Mouse (Mus musculus) thymus, postnatal 36 days (tissue): ENCODE measurements around the gene Timp3.

Experiments used
- DNase-seq, 2 experiments: peaks; one replicate each; pipeline ENCODE4 v3.0.0; 2022; ENCODE audit warnings: mixed read lengths in 2 of 2

Gene Timp3

DNA sequence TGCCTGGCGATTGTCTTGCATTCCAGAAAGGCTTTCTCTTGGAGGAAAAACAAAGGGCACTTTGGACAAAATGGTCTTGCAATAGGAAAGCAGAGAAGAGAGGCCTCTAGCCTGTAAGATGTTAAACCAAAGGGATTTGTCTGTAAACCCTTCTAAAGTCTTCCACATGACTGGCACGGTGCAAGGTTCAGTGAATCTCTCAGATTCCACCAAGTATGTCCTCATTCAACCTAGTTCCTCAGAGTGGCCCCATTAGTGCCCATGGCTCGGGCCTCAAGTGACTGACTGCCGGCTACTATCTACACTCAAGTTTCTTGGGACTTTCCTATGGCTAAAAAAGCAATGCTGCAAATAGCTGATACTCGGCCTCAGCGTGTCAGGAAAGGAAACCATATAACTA lies 1.8 kb upstream of the Timp3 start:
- DNase-seq, result no peak

DNA sequence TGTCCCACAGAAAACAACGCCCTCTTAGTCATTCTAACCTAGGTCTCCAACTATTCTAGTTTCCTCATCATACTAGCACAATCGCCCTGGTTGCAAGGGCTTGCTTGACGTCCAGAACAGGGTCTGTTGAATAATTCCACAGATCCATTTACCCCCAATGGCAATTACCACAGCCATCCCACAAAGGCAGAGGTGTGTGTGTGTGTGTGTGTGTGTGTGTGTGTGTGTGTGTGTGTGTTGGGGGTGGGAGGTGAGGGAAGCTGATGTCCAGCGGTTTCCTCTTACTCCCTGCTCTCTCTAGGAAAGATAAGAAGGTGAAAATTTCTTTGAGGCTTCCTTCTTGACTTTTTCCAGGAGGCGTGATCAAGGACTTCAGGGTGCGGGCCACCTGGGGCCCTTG lies 377 bp upstream of the Timp3 start:
- DNase-seq, result no peak

- DNase-seq, result no peak
Observed at GRCm38 (mm10) chr10:86301117-86301490, 932 bp downstream of the Timp3 start.

GRCm38 (mm10) chr10:86301593-86302317 lies 1.6 kb downstream of the Timp3 start:
- no peak for DNase-seq

DNA sequence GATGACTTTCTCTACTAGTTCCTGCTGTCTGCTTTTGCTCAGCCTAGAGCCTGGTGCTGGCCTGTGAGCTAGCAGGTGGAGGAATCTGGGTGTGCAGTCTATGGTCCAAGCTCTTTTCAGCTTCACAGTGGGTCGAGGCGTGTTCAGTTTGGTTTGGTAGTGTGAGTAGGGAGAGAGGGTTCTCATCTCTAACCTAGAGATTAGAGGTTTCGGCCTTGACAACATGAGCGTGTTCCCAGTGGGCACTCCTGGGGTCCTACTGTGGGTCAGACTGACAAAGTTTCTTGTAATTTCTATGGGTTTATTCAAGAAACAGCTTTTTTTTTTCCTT lies 2.1 kb downstream of the Timp3 start:
- DNase-seq, result no peak

DNA sequence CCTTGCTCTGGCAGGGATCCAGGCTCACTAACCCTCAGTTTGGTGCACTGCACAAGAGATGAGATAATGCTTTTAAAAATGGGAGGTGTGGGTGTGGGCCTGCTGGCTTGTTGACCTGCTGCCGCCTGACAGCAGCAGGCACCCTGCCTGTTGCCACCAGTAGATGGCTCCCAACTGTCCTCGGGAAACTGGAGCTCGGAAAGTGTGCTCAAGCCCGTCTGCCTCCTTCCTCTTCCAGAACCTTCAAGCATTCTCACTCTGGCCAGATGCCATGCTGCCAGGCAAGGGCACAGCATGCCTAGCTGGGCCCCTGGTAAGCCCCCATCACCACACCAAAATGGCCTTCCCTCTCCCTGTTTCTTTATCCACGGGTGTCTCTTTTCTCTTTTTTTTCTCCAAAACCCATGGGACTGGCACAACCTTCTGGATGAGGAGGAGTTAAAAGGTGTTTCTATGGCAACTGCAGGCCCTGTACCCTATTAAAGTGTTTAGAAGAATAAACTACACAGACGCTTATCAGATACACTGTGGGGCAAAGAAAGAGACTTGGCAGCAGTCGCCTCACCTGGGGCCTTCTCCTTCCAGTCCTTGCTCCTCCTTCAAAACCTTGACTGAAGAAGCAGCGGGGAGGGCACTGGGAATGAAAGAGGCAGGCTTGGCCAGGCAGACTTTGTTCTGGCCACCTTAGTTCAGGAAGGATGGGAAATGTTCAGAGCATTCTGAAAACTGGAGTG lies 2.8 kb downstream of the Timp3 start:
- DNase-seq, result peak; percentile 12 to 14

- no peak for DNase-seq
Observed at GRCm38 (mm10) chr10:86303495-86303876, 3.3 kb downstream of the Timp3 start.

DNA sequence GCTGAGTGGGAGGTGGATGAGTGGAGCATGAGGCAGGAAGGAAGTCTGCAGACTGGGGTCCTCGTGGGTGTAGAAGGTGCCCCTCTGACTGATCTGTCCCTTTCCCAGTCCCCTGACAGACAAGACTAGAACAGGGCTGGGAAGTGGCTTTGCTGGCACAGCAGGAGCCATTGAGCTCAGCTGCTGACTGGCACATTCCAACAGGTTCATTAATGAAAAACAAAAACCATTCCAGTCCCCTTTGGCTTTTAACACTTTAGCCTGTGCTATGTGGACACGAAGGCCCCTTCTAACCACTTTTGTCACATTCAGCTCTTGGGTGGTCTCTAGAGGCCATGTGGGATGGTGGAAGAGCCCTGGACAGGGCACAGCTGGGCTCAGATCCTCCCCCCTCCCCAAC lies 4.4 kb downstream of the Timp3 start:
- DNase-seq, result no peak

- DNase-seq, result no peak
Observed at GRCm38 (mm10) chr10:86307235-86307634, 7.1 kb downstream of the Timp3 start.

DNA sequence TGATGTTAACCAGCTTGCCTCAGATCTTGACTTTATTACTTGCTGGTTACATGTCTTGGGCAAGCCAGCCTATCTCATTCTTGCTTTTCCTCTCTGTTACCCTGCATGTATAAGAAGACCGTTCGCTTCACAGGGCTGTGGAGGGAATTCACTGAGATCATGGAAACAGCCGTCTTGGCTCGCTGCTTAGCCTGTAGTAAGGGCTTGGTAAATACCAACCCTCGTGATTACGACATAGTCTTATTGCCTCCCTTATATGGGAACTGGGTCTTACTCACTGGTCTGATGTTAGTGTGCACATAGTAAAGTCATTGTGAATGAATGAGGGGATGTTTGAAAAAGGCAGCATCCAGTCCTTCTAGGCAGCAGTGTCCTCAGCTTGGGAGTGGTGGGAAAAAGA lies 10.4 kb downstream of the Timp3 start:
- no peak for DNase-seq

DNA sequence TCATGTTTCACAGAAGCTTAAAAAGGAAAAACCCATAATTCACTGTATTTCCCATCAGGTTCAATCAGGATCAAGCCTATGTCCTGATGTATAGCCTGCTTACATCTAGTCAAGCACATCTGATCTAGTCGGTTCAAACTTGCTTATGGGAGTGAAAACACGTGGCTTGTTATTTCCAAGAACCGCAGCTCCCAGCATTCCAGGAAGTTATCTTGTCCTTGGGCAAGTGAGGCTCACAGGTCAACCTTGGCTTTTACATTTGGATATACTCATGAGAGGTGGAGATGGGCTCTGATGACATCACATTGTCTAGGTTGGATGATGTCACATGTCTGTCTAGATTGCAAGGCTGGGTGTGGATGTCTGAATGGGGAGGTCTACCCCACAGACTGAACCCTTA lies 12.8 kb downstream of the Timp3 start:
- DNase-seq, result no peak

GRCm38 (mm10) chr10:86313448-86313847 lies 13.3 kb downstream of the Timp3 start:
- DNase-seq, result no peak

GRCm38 (mm10) chr10:86315513-86315912 lies 15.3 kb downstream of the Timp3 start:
- DNase-seq, result no peak

GRCm38 (mm10) chr10:86317633-86318032 lies 17.5 kb downstream of the Timp3 start:
- DNase-seq, result no peak

DNA sequence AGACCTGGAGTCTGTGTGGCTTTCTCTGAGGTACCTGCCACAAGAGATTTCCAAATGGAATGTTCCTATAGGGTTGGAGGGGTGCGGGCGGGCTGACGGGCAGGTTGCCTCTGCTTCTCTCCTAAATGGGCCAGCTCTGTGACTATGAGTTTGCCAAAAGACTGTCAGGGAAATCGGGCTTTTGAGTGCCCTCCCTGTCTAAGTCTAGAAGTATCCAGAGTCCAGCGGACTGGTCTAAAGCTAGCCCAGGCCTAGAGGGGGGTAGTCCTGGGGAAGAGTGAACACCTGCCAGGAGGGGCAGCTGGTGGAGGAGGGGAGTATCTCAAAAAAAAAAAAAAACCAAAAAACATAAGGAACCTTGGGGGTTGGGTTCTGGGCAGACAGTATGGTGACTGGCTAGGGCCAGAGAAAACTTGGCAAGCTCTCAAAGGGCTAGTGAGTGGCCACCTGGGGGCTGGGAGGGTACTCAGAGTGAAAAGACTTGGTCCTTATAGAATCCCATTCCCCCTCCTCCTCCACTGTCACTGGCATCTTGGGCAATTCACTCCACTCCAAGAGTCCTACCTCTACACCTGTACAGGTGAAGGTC lies 18.5 kb downstream of the Timp3 start:
- no peak for DNase-seq

DNA sequence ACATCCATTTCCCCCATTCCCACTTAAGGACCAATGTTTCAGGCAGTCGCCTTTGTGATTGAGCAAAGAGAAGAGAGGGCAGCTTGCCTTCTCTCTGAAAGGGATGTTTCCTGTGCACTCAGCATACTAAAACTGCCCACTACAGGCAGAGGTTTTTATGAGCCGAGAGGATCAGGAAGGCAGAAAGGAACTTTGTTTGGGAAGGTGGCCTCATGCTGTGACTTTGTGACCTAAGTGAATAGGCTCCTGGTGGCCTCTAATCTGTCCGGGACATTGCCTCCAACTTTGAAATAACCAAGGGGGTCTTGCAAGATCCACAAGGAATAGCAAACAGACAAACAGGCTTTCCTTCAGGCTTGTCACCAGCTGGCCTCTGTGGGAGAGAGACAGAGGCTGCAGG lies 19.4 kb downstream of the Timp3 start:
- DNase-seq, result no peak

- DNase-seq, result no peak
Observed at GRCm38 (mm10) chr10:86320204-86320603, 20.0 kb downstream of the Timp3 start.

DNA sequence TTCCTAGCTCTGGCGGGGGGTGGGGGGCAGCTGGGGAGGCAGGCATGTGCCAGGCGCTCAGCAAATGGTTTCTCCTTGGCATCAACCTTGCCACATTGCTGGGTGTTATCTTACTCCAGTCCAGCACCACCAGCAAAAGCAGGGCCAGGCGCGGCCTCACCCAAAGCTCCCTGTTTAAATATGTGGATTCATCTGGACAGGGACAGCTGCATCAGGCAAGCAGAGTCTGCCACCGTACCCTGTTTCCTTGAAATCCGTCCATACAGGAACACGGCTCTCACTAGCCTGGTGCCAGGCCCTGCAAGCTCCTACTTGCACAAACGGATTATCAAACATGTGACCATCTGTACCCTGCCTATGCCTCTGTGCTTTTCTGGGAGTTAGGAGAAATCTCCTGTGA lies 21.0 kb downstream of the Timp3 start:
- DNase-seq, result no peak

GRCm38 (mm10) chr10:86322006-86322405 lies 21.8 kb downstream of the Timp3 start:
- DNase-seq, result no peak

- DNase-seq, result no peak
Observed at GRCm38 (mm10) chr10:86323275-86323994, 23.3 kb downstream of the Timp3 start.

GRCm38 (mm10) chr10:86325272-86325671 lies 25.1 kb downstream of the Timp3 start:
- DNase-seq, result no peak

DNA sequence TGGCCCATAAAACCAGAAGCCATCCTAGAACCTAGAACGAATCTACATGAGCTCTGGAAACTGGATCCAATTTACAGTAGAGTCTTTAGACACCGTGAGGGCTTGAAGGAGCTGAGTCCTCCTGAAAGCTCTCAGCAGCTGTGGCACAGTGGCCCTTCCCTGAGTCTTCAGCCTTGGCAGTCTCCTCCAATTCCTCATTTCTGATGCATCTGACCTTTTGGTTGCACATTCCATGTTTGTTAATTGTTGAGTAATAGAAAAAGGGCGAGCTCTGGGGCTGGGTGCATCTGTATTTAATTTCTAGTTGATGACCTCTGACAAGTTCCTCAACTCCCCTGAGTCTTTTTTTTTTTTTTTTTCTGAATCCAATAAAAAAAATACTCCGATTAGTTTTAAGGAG lies 28.0 kb downstream of the Timp3 start:
- no peak for DNase-seq

GRCm38 (mm10) chr10:86328691-86329090 lies 28.5 kb downstream of the Timp3 start:
- DNase-seq, result no peak
